Mouse (Mus musculus): ENCODE results near the gene Upf2.

- no peak for TF ChIP-seq POLR2A (IDR thresholded peaks at IDR 0.05; ENCODE audit: low read depth, low read length)
- no peak for TF ChIP-seq CTCF (IDR thresholded peaks at IDR 0.05; ENCODE audit: extremely low read depth, insufficient read length, insufficient replicate concordance, low read depth, low read length)
These were observed 8.7 kb upstream of the Upf2 start, which contains the start of gene Dhtkd1 for GRCm38 (mm10) chr2:5942416-5943032.

All from small intestine, adult 2 months (tissue).